Mouse (Mus musculus) kidney, adult 9 months (tissue): ENCODE results near the gene Smim6.
A peak's percentile ranks its signal among the peaks of the same experiment; 100 is the strongest.

ENCODE experiments used
- DNase-seq: peaks from one replicate; pipeline ENCODE4 v3.0.0; 2022

The Smim6 gene

DNA sequence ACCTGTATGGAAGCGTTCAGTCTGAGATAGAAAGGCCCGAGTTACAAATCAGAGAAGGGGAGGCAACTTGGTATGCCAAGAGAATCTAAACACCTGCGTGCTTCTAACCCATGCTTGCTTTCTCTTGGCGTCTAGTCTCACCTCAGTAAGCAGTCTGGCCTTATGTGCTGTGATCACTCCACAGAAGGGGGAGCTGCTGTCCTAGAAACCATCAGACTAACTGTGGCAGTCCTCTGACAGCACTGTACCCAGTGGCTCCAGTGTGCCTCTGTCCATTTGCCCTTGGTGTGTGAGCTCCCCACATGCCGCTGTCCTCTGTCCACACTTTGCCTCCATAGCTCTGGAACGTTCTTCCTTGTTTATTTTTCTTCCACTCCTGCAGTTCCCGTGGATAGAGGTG, 30.2 kb downstream of the Smim6 start:
- DNase-seq, result no peak

DNA sequence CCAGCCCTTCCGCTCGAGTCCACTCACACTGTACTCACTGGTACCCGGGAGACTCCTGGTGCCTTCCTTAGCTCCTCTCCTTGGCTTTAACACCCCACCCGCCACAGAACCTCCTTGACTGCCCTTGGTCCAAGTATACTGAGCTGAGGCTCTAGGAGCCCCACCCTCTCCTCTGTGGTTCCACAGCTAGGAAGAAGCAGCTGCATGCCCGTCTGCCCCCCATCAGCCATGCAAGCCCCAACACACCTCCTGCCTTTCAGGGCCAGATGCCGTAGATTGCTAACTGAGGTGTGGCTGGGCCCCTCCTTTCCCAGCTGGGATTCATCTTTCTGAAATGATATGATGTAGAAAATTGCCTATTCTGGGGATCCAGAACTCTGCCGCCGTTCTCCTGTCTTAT, 33.4 kb downstream of the Smim6 start:
- DNase-seq, result no peak

DNA sequence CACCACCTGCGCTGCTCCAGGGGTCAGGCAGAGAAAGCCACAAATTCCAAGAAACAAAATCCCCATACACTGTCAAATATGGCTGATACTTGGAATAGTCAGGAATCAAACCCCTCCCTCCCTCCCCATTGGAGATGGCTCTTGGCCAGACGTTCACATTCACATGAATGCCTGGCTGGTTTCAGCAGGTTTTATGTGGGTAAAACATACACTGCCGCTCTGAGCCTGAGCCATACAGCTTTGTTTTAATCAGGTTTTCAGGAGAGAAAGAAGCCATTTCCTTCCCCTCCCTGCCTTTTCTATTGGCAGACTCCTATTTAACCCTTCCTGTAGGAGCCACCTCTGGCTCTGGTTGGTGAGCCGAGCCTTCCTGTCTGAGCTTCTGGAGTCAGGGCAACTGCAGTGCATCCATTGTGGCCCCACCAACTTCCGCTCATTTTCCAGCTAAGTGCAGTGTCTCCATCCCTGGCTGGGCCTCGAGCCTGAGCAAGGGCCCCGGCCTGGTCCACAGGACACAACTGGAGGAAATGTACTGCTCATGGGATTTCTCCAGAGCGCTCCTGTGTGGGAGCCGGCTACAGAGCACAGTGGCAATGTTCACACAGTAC, 34.5 kb downstream of the Smim6 start:
- peak; percentile 29 for DNase-seq

DNA sequence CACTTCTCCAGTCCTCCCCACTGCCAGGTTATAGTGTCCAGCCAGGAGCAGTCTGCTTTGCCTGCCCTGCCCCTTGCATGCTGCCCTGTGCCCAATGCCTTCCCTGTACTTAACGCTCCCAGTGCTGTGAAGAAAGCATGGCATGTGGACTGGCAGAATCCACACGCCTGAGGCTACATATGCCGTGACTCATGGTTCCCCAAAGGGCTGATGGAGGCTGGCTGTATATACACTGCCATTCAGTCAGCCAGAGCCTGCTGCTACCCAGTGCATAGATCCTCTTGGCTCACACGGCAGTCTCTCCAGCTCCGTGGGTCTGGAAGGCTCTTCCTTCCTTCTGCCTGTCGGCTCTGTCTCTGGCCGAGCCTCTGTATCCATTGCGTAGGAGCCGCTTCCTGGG, 36.5 kb downstream of the Smim6 start:
- DNase-seq, result no peak

DNA sequence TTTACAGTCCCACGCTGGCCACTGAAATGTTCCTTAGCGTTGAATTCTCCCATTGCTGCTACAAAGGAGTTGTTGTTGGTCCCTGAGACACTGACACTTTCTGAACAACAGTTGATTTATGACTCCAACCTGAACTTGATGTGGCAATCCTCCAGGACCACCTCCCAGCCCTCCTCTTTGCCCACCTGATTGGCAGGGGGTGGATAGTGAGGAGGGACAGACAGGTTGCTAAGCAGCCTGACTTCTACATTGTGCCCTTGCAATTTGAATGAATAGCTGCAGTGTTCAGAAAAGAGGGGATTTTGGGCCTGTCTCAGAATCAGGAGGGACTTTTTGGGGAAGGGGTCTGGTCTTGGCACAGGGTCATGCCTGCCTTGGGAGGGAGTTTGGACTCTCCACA, 38.9 kb downstream of the Smim6 start:
- DNase-seq, result no peak

DNA sequence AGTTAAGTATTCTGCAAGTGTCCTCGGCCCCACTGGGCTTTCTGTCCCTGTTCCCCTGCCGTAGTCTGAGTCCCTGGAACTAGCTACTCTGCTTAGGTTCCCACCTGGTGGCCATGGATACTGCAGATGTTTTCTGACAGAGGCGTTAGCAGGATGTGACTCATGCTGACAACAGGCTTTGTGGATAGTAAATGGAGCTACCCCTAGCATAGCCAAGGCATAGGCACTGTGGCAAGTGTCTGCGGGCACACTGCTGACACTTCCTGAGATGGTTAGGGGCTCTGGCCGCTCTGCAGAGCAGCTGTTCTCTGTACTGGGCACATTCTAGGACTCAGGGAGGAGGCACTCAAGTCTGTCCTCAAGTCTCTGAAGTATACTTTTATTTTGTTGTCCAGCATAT, 42.9 kb downstream of the Smim6 start:
- no peak for DNase-seq

DNA sequence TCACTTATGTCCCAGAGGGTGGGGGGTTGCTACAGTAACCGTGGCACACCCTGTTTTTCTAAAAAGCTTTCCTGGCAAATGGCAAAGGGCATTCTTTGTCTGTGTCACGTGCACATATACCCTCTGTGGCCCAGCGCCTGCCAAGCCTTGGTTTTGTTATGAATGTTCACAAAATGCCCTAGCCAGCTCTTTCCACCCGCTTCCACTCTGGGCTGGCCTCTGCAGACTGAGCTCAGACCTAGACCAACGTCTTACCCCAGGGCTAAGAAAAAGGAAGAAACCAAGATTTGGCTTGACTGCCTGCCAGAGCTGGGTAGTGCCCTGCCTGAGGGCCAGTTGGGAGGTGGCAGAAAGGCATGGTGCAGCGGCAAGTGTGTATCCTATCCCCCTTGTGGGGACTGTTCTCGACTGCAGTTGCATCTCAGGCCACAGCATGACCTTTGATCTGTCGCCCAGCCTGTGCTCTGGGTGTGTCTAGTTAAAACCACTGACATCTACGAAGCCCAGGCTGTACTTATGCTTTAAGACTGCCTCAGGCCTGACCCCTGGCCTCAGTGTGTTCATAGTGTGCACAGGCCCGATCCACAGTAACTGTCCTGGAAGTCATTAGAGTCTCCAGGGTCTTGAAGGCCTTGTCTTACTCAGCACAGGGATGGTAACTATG, 43.5 kb downstream of the Smim6 start:
- peak; percentile 62 for DNase-seq

DNA sequence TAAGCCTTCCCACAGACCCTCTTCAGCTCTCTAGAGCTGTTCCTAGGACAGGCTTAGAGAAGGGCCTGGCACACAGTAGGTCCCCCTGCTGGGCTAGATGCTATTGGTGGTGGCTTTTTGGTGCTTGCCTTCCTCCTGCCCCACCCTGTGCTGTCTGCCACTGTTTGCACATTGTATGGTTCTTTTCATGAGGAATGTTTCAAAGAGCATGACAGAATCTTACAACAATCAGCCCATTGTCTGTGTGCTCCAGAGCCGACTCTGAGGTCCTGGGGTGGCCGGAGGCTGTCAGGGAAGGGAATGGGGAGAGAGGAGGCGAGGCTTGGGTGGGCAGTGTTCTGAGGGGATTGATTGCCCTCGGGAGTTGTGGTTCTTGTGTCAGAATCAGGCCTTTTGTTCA, 44.6 kb downstream of the Smim6 start:
- DNase-seq, result no peak

DNA sequence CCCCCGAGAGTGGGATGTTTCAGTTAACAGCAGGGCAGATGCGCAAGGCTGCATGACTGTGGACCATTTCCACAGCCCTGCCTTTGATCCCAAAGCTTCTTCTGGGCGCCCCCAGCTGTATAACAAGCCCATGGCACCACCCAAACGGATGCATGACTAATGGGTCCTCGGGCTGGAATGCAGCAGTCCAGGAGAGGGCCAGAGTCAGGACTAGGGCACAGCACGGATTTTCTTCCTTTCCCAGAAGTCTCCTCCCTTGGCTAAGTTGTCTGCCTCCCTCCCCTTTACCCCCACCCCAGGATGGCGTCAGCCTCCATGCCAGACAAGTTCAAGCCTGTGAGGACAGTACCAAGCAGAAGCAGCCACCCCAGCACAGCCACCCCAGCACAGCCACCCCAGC, 46.2 kb downstream of the Smim6 start:
- DNase-seq, result no peak

DNA sequence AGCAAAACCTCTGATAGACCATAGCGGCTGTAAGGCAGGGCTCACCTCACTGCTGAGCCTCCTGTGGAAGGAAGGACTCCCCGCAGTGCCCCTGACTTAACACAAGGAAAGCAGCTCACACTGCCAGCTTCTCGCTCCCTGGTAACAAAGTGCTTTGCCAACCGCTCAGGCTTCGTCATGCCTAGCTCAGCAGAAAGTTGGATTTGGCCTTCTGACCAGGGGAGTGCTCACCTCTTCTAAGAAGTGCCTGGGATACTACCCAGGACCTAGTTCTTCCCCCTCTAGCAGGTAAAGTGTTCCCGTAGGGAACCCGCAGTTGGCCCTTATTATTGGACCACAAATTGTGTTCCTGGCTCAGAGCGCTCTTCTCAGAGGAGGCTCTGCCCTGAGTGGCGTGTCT, 47.2 kb downstream of the Smim6 start:
- peak; percentile 32 for DNase-seq

DNA sequence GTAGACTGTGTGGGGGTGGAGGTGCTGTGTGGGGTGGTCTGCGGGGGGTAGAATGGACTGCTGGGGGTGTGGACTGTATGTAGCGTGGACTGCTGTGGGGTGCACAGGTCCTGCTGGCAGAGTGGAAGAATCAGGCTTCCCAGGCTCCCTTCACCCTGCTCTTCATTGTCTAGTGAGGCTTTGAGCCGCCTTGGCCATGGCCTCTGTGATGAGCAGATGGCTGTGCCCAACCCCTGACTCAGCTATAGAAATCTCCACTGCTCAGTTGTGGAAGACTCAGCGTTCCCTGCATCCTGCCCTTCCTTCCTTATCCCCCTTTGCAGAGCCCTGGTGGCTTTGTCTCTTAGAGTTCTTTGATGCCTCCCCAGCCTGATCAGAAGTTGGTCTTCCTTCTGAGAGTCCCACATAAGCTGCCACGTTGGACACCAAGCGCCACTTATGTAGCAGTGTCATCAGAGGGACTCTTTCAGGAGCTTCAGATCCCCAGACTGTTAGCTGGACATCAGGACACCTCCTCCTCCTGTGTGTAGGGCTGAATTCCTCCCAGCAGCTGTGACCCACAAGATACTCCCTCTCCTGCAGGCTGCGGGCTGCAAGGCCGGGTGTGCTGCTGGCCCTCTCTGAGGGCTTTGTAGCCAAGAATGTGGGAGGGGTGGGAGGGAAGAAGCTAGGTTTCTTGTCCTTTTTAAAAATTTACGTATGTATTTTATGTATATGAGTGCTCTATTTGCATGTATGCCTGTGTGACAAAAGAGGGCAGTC, 51.0 kb downstream of the Smim6 start:
- no peak for DNase-seq
